Mouse (Mus musculus): ENCODE measurements around the gene Gm20517. TPM values are rescaled to one million over a fixed set of nuclear protein-coding genes. Genes with fewer than 3 reads are reported as not detected.

Gene Gm20517
- 0.79 TPM for polyA plus RNA-seq (2015; fragmentation: Illumina TruSeq; extraction: RNeasy Lipid Tissue Mini Kit (QIAGEN cat#74804); ENCODE audit: insufficient read depth, low replicate concordance)

GRCm38 (mm10) chr17:47610849-47611660, at the start of gene Gm20517, which contains the start of the genes Bysl and Med20:
Gm20517 (plus strand) TSS chr17:47611589.
Bysl (minus strand) TSS chr17:47611492.
Med20 (plus strand) TSS chr17:47611582.

GRCm38 (mm10) chr17:47630678-47631065, 19.3 kb downstream of the Gm20517 start, which contains the start of gene Usp49:
Usp49 (plus strand) TSS chr17:47630690.

GRCm38 (mm10) chr17:47688344-47688607, 76.9 kb downstream of the Gm20517 start, which contains the start of gene Tomm6:
Tomm6 (minus strand) TSS chr17:47688386.

GRCm38 (mm10) chr17:47688608-47689575, 77.5 kb downstream of the Gm20517 start, which contains the start of gene Frs3:
Frs3 (plus strand) TSS chr17:47689030.

GRCm38 (mm10) chr17:47694442-47694502, 82.9 kb downstream of the Gm20517 start, which contains the start of gene Gm21981:
Gm21981 (minus strand) TSS chr17:47694455.

GRCm38 (mm10) chr17:47694503-47695336, 83.3 kb downstream of the Gm20517 start, which contains the start of gene Prickle4:
Prickle4 (minus strand) TSS chr17:47694736.

GRCm38 (mm10) chr17:47726566-47726965, 115.2 kb downstream of the Gm20517 start, which contains the start of gene Pgc:
Pgc (plus strand) TSS chr17:47726842.

Other genes starting within 250 kb of the Gm20517 start
- 36.4 TPM for gene Mrps10, start 242.7 kb upstream of the Gm20517 start, polyA plus RNA-seq (2015; fragmentation: Illumina TruSeq; extraction: RNeasy Lipid Tissue Mini Kit (QIAGEN cat#74804); ENCODE audit: insufficient read depth, low replicate concordance)
- 2.6 TPM for gene Guca1b, start 226.2 kb upstream of the Gm20517 start, polyA plus RNA-seq (2015; fragmentation: Illumina TruSeq; extraction: RNeasy Lipid Tissue Mini Kit (QIAGEN cat#74804); ENCODE audit: insufficient read depth, low replicate concordance)
- gene Guca1a, start 211.0 kb upstream of the Gm20517 start, polyA plus RNA-seq (2015; fragmentation: Illumina TruSeq; extraction: RNeasy Lipid Tissue Mini Kit (QIAGEN cat#74804); ENCODE audit: insufficient read depth, low replicate concordance) = 0.40 TPM
- gene AI661453, start 175.0 kb upstream of the Gm20517 start, polyA plus RNA-seq (2015; fragmentation: Illumina TruSeq; extraction: RNeasy Lipid Tissue Mini Kit (QIAGEN cat#74804); ENCODE audit: insufficient read depth, low replicate concordance) = 0.06 TPM
- not detected for gene 1700001C19Rik, start 174.2 kb upstream of the Gm20517 start, polyA plus RNA-seq (2015; fragmentation: Illumina TruSeq; extraction: RNeasy Lipid Tissue Mini Kit (QIAGEN cat#74804); ENCODE audit: insufficient read depth, low replicate concordance)
- 36.4 TPM for gene Taf8, start 109.3 kb upstream of the Gm20517 start, polyA plus RNA-seq (2015; fragmentation: Illumina TruSeq; extraction: RNeasy Lipid Tissue Mini Kit (QIAGEN cat#74804); ENCODE audit: insufficient read depth, low replicate concordance)
- 122 TPM for gene Ccnd3, start 106.5 kb upstream of the Gm20517 start, polyA plus RNA-seq (2015; fragmentation: Illumina TruSeq; extraction: RNeasy Lipid Tissue Mini Kit (QIAGEN cat#74804); ENCODE audit: insufficient read depth, low replicate concordance)
- gene Bysl, start 97 bp upstream of the Gm20517 start, polyA plus RNA-seq (2015; fragmentation: Illumina TruSeq; extraction: RNeasy Lipid Tissue Mini Kit (QIAGEN cat#74804); ENCODE audit: insufficient read depth, low replicate concordance) = 7.4 TPM
- 45.4 TPM for gene Med20, start within 50 bp of the Gm20517 start, polyA plus RNA-seq (2015; fragmentation: Illumina TruSeq; extraction: RNeasy Lipid Tissue Mini Kit (QIAGEN cat#74804); ENCODE audit: insufficient read depth, low replicate concordance)
- gene Usp49, start 19.1 kb downstream of the Gm20517 start, polyA plus RNA-seq (2015; fragmentation: Illumina TruSeq; extraction: RNeasy Lipid Tissue Mini Kit (QIAGEN cat#74804); ENCODE audit: insufficient read depth, low replicate concordance) = 6.0 TPM
- gene Tomm6, start 76.8 kb downstream of the Gm20517 start, polyA plus RNA-seq (2015; fragmentation: Illumina TruSeq; extraction: RNeasy Lipid Tissue Mini Kit (QIAGEN cat#74804); ENCODE audit: insufficient read depth, low replicate concordance) = 90.5 TPM
- gene Frs3, start 77.4 kb downstream of the Gm20517 start, polyA plus RNA-seq (2015; fragmentation: Illumina TruSeq; extraction: RNeasy Lipid Tissue Mini Kit (QIAGEN cat#74804); ENCODE audit: insufficient read depth, low replicate concordance) = 1.0 TPM
- gene Gm21981, start 82.9 kb downstream of the Gm20517 start, polyA plus RNA-seq (2015; fragmentation: Illumina TruSeq; extraction: RNeasy Lipid Tissue Mini Kit (QIAGEN cat#74804); ENCODE audit: insufficient read depth, low replicate concordance) = 0.12 TPM
- not detected for gene Prickle4, start 83.1 kb downstream of the Gm20517 start, polyA plus RNA-seq (2015; fragmentation: Illumina TruSeq; extraction: RNeasy Lipid Tissue Mini Kit (QIAGEN cat#74804); ENCODE audit: insufficient read depth, low replicate concordance)
- not detected for gene Pgc, start 115.3 kb downstream of the Gm20517 start, polyA plus RNA-seq (2015; fragmentation: Illumina TruSeq; extraction: RNeasy Lipid Tissue Mini Kit (QIAGEN cat#74804); ENCODE audit: insufficient read depth, low replicate concordance)
- 15.4 TPM for gene Tfeb, start 125.4 kb downstream of the Gm20517 start, polyA plus RNA-seq (2015; fragmentation: Illumina TruSeq; extraction: RNeasy Lipid Tissue Mini Kit (QIAGEN cat#74804); ENCODE audit: insufficient read depth, low replicate concordance)
- gene Mdfi, start 223.1 kb downstream of the Gm20517 start, polyA plus RNA-seq (2015; fragmentation: Illumina TruSeq; extraction: RNeasy Lipid Tissue Mini Kit (QIAGEN cat#74804); ENCODE audit: insufficient read depth, low replicate concordance) = not detected